Comparison of ENCODE assay signal across 31 mouse cellular contexts in genomic region chr2:181238091-181238610, GRCm38 (mm10). TPM values are rescaled to one million over a fixed set of nuclear protein-coding genes. Genes with fewer than 3 reads are reported as not detected.
DNase-seq lines count a peak whose midpoint lies in the region; ATAC-seq and TF ChIP-seq lines count a peak whose summit lies in the region.
"Had no signal": no experiment of that assay in that cellular context is flagged by ENCODE, and none has a peak within 500 bp of the region (broad histone marks: within the 10 kb centered on the region; RNA-seq: fewer than 3 reads in every experiment).

No protein-coding gene starts in this region.

- no peaks in the 10 kb centered on the region for H3K27me3 ChIP-seq in kidney, adult 2 months (replicated peaks; ENCODE audit: control insufficient read depth, insufficient read depth, low read length)
- H3K27me3 ChIP-seq in kidney, embryonic 16.5 days (ENCODE audit: insufficient read depth, low read length) = no peaks in the 10 kb centered on the region
- H3K27me3 ChIP-seq in spleen, adult 2 months (ENCODE audit: control insufficient read depth, insufficient read depth, low read length) = no peaks in the 10 kb centered on the region
- H3K27me3 ChIP-seq: forebrain, embryonic 13.5 days; limb, embryonic 12.5 days; liver, embryonic 13.5 days; midbrain, embryonic 13.5 days; neural tube, embryonic 13.5 days; stomach, embryonic 15.5 days had no signal

- no peak for TF ChIP-seq CTCF in kidney, adult 2 months (conservative IDR thresholded peaks at IDR 0.05; ENCODE audit: insufficient read depth, insufficient read length, low read depth, low read length)
- no peak for TF ChIP-seq CTCF in spleen, adult 2 months (IDR thresholded peaks at IDR 0.05; ENCODE audit: extremely low read depth, insufficient read depth, insufficient read length, insufficient replicate concordance)

- peak; percentile 45 to 51 for DNase-seq in heart, adult 18-20 months
- no peak for DNase-seq in heart, adult 8-10 months (ENCODE audit: low spot score)
- peak; percentile 37 for DNase-seq in kidney, adult 2 months
- no peak for DNase-seq in spleen, adult 2 months (ENCODE audit: low read depth in 1 of 2, low spot score in 2 of 2)
- DNase-seq in spleen, postnatal 36 days (ENCODE audit: low spot score in 2 of 2) = no peak
- DNase-seq: adrenal gland, postnatal 25 days; cerebellum, adult 18-20 months; cerebellum, postnatal 36 days; gastrocnemius, postnatal 10 days; kidney, adult 18-20 months; layer of hippocampus, adult 9-11 months; liver, embryonic 13.5 days; lung, adult 2 months; lung, postnatal 10 days; thymus, adult 18-20 months; thymus, postnatal 25 days had no signal

- no peaks in the 10 kb centered on the region for H3K9me3 ChIP-seq in kidney, embryonic 16.5 days (ENCODE audit: low read length)
- H3K9me3 ChIP-seq: forebrain, embryonic 13.5 days; hindbrain, embryonic 13.5 days; limb, embryonic 12.5 days; liver, embryonic 13.5 days; midbrain, embryonic 13.5 days; neural tube, embryonic 13.5 days; stomach, embryonic 15.5 days had no signal

- no peak overlapping the region for H3K4me3 ChIP-seq in kidney, adult 2 months (ENCODE audit: insufficient read depth, low read depth, low read length)
- H3K4me3 ChIP-seq in kidney, embryonic 16.5 days (ENCODE audit: low read length) = no peak overlapping the region
- H3K4me3 ChIP-seq in spleen, adult 2 months (ENCODE audit: extremely low read depth, insufficient read depth, insufficient read length) = no peak overlapping the region
- H3K4me3 ChIP-seq: forebrain, embryonic 13.5 days; hindbrain, embryonic 13.5 days; limb, embryonic 12.5 days; liver, embryonic 13.5 days; midbrain, embryonic 13.5 days; neural tube, embryonic 13.5 days; stomach, embryonic 15.5 days had no signal

- ATAC-seq in kidney, embryonic 16.5 days (ENCODE audit: low FRiP score, low TSS enrichment) = no peak
- ATAC-seq: CD4-positive, CD25-positive, alpha-beta regulatory T cell, adult 4 months; forebrain, embryonic 13.5 days; midbrain, embryonic 13.5 days had no signal

- no peaks in the 10 kb centered on the region for H3K4me1 ChIP-seq in kidney, adult 2 months (ENCODE audit: control insufficient read depth, insufficient read depth, low read length)
- peaks cover 9% of the 10 kb centered on the region; the same call in 1 of the 2 replicates for H3K4me1 ChIP-seq in kidney, embryonic 16.5 days (ENCODE audit: insufficient read depth, low read length)
- H3K4me1 ChIP-seq in spleen, adult 2 months (ENCODE audit: control insufficient read depth, insufficient read depth, insufficient read length) = peaks cover 30% of the 10 kb centered on the region
- H3K4me1 ChIP-seq: forebrain, embryonic 13.5 days had no signal

- TF ChIP-seq POLR2A in kidney, adult 2 months (IDR thresholded peaks at IDR 0.05; ENCODE audit: low read depth, low read length) = no peak
- TF ChIP-seq POLR2A in spleen, adult 2 months (IDR thresholded peaks at IDR 0.05; ENCODE audit: low read depth, low read length) = no peak

- WGBS in kidney, adult 2 months = 63% methylated on average over 10 of the region's 10 CpGs
- WGBS in kidney, embryonic 16.5 days = 69% methylated on average over 10 of the region's 10 CpGs
- WGBS in spleen, adult 2 months = 89% methylated on average over 10 of the region's 10 CpGs

- no peak overlapping the region for H3K9ac ChIP-seq in kidney, embryonic 16.5 days (replicated peaks; ENCODE audit: low read length)
- H3K9ac ChIP-seq: forebrain, embryonic 13.5 days; hindbrain, embryonic 13.5 days; limb, embryonic 12.5 days; liver, embryonic 13.5 days; midbrain, embryonic 13.5 days; neural tube, embryonic 13.5 days; stomach, embryonic 15.5 days had no signal

- H3K27ac ChIP-seq in kidney, adult 2 months (ENCODE audit: insufficient read depth, low read depth, low read length) = no peak overlapping the region
- H3K27ac ChIP-seq in kidney, embryonic 16.5 days (ENCODE audit: low read length) = no peak overlapping the region
- H3K27ac ChIP-seq in spleen, adult 2 months (ENCODE audit: insufficient read depth, low read length) = peak overlapping the region; percentile 54
- H3K27ac ChIP-seq: forebrain, embryonic 13.5 days; hindbrain, embryonic 13.5 days; kidney, postnatal 0 days; limb, embryonic 12.5 days; liver, embryonic 13.5 days; macrophage; midbrain, embryonic 13.5 days; neural tube, embryonic 13.5 days; stomach, embryonic 15.5 days had no signal

- H3K36me3 ChIP-seq in kidney, adult 2 months (ENCODE audit: control insufficient read depth, insufficient read depth, low read length) = no peaks in the 10 kb centered on the region
- no peaks in the 10 kb centered on the region; the same call in 1 of the 2 replicates for H3K36me3 ChIP-seq in kidney, embryonic 16.5 days (ENCODE audit: insufficient read depth, low read length)
- H3K36me3 ChIP-seq in spleen, adult 2 months (ENCODE audit: control insufficient read depth, insufficient read depth, low read length) = peaks cover 55% of the 10 kb centered on the region
- H3K36me3 ChIP-seq: hindbrain, embryonic 13.5 days; midbrain, embryonic 13.5 days; neural tube, embryonic 13.5 days; stomach, embryonic 15.5 days had no signal

- H3K4me2 ChIP-seq in kidney, embryonic 16.5 days (replicated peaks; ENCODE audit: low read depth, low read length) = no peak overlapping the region
- H3K4me2 ChIP-seq: forebrain, embryonic 13.5 days; heart, embryonic 11.5 days; hindbrain, embryonic 13.5 days; limb, embryonic 12.5 days; liver, embryonic 13.5 days; midbrain, embryonic 13.5 days; neural tube, embryonic 13.5 days; stomach, embryonic 15.5 days had no signal

RNA-seq across cellular contexts. Expression of gene Helz2, which starts 3.7 kb away (rescaled TPM):
- 10 to 100 TPM in 1 of 2 experiments, 1 to 10 TPM in 1; 8.4 to 11.1 TPM for total RNA-seq in heart, adult 18-20 months (2021)
- 1 to 10 TPM; 7.9 to 9.5 (median 9.0) TPM for total RNA-seq in heart, adult 8-10 months (2022)
- 15.4 and 17.5 TPM in 2 replicates for polyA plus RNA-seq in kidney, adult 2 months (2012; rRNA removed)
- 1.9 and 2.0 TPM in 2 replicates for polyA plus RNA-seq in kidney, embryonic 16.5 days (2015; fragmentation: Nextera tagmentation; extraction: Ambion mirVana)
- polyA plus RNA-seq in spleen, adult 2 months (2012; rRNA removed) = 101 and 132 TPM in 2 replicates

RNA-seq across cellular contexts. Expression of gene Fndc11, which starts 18.3 kb away (rescaled TPM):
- total RNA-seq in heart, adult 18-20 months (2021) = not detected
- total RNA-seq in heart, adult 8-10 months (2022) = not detected
- polyA plus RNA-seq in kidney, adult 2 months (2012; rRNA removed) = 0.72 and 0.77 TPM in 2 replicates
- 0.26 and 0.59 TPM in 2 replicates for polyA plus RNA-seq in kidney, embryonic 16.5 days (2015; fragmentation: Nextera tagmentation; extraction: Ambion mirVana)
- polyA plus RNA-seq in spleen, adult 2 months (2012; rRNA removed) = 1.1 and 1.3 TPM in 2 replicates
- total RNA-seq: gastrocnemius, postnatal 10 days; left cerebral cortex, postnatal 14 days; megakaryocyte-erythroid progenitor cell, adult 5-6 weeks had no signal
- polyA plus RNA-seq: embryonic facial prominence, embryonic 11.5 days; liver, embryonic 13.5 days; macrophage; neural tube, embryonic 13.5 days had no signal

RNA-seq across cellular contexts. Expression of gene Srms, which starts 25.2 kb away (rescaled TPM):
- under 1 TPM; 0.35 to 0.44 TPM for total RNA-seq in heart, adult 18-20 months (2021)
- under 1 TPM; 0.30 to 0.46 (median 0.38) TPM for total RNA-seq in heart, adult 8-10 months (2022)
- polyA plus RNA-seq in kidney, adult 2 months (2012; rRNA removed) = 0.87 and 0.91 TPM in 2 replicates
- polyA plus RNA-seq in kidney, embryonic 16.5 days (2015; fragmentation: Nextera tagmentation; extraction: Ambion mirVana) = 0.25 and 0.37 TPM in 2 replicates
- 1.4 and 1.9 TPM in 2 replicates for polyA plus RNA-seq in spleen, adult 2 months (2012; rRNA removed)
- total RNA-seq: megakaryocyte-erythroid progenitor cell, adult 5-6 weeks had no signal
- polyA plus RNA-seq: embryonic facial prominence, embryonic 11.5 days; macrophage; midbrain, embryonic 13.5 days had no signal

RNA-seq across cellular contexts. Expression of gene Ptk6, which starts 35.6 kb away (rescaled TPM):
- total RNA-seq in heart, adult 18-20 months (2021) = under 1 TPM in 1 of 2 experiments, not detected in 1; 0.08 TPM
- not detected for total RNA-seq in heart, adult 8-10 months (2022)
- 0.12 and 0.16 TPM in 2 replicates for polyA plus RNA-seq in kidney, adult 2 months (2012; rRNA removed)
- polyA plus RNA-seq in kidney, embryonic 16.5 days (2015; fragmentation: Nextera tagmentation; extraction: Ambion mirVana) = not detected in 2 replicates
- 0.13 and 0.15 TPM in 2 replicates for polyA plus RNA-seq in spleen, adult 2 months (2012; rRNA removed)
- total RNA-seq: adrenal gland, adult 18-20 months; adrenal gland, postnatal 25 days; gastrocnemius, postnatal 10 days; megakaryocyte-erythroid progenitor cell, adult 5-6 weeks had no signal
- polyA plus RNA-seq: embryonic facial prominence, embryonic 11.5 days; forebrain, embryonic 13.5 days; heart, embryonic 11.5 days; hindbrain, embryonic 13.5 days; kidney, postnatal 0 days; limb, embryonic 12.5 days; macrophage; midbrain, embryonic 13.5 days; neural tube, embryonic 13.5 days had no signal

RNA-seq across cellular contexts. Expression of gene Gmeb2, which starts 49.7 kb away (rescaled TPM):
- 1 to 10 TPM; 8.9 to 9.5 TPM for total RNA-seq in heart, adult 18-20 months (2021)
- 1 to 10 TPM; 6.9 to 8.8 (median 7.7) TPM for total RNA-seq in heart, adult 8-10 months (2022)
- polyA plus RNA-seq in kidney, adult 2 months (2012; rRNA removed) = 12.8 and 14.5 TPM in 2 replicates
- polyA plus RNA-seq in kidney, embryonic 16.5 days (2015; fragmentation: Nextera tagmentation; extraction: Ambion mirVana) = 15.7 and 18.7 TPM in 2 replicates
- polyA plus RNA-seq in spleen, adult 2 months (2012; rRNA removed) = 22.8 and 27.1 TPM in 2 replicates

Comparison
In these comparisons a context has a peak if more than half of its experiments do, and no peak if none do; other contexts are left out.
1. DNase-seq: peak in heart, adult 18-20 months (2 of 2) and kidney, adult 2 months (single experiment); none in heart, adult 8-10 months (single experiment), spleen, adult 2 months (0 of 2) and spleen, postnatal 36 days (0 of 2).